Mouse (Mus musculus) midbrain, embryonic 13.5 days (tissue): ENCODE measurements around the gene Smad9. TPM values are rescaled to one million over a fixed set of nuclear protein-coding genes. Genes with fewer than 3 reads are reported as not detected.

Experiments used
- ATAC-seq: fragments of 200-750 bp; cut with Nextera tagmentation; 2 replicates; pipeline ENCODE4 v1.8.0; 2017; ENCODE audit warnings: mild to moderate bottlenecking, moderate TSS enrichment, moderate library complexity
- H3K27ac ChIP-seq: fragments of 300-500 bp; sonication (generic); 2 replicates; pipeline ENCODE4 v1.5.1; 2015; ENCODE audit warnings: inconsistent platforms, mild to moderate bottlenecking, moderate library complexity
- H3K27me3 ChIP-seq: fragments of 300-500 bp; sonication (generic); 2 replicates; pipeline ENCODE4 v1.6.1; 2015; ENCODE audit warnings: mild to moderate bottlenecking, inconsistent platforms
- H3K36me3 ChIP-seq: fragments of 300-500 bp; sonication (generic); 2 replicates; pipeline ENCODE4 v1.6.1; 2015; ENCODE audit warnings: mild to moderate bottlenecking, inconsistent platforms
- H3K4me1 ChIP-seq: fragments of 300-500 bp; sonication (generic); replicated peaks from 2 replicates; pipeline ENCODE4 v1.6.1; 2015; ENCODE audit warnings: inconsistent platforms
- H3K4me2 ChIP-seq: fragments of 300-500 bp; sonication (generic); replicated peaks from 2 replicates; pipeline ENCODE4 v1.6.1; 2015; ENCODE audit warnings: moderate library complexity, mild to moderate bottlenecking, inconsistent platforms
- H3K4me3 ChIP-seq: fragments of 300-500 bp; sonication (generic); replicated peaks from 2 replicates; pipeline ENCODE4 v1.5.1; 2015; ENCODE audit warnings: mild to moderate bottlenecking, inconsistent platforms
- H3K9ac ChIP-seq: fragments of 300-500 bp; sonication (generic); replicated peaks from 2 replicates; pipeline ENCODE4 v1.6.1; 2015; ENCODE audit warnings: mild to moderate bottlenecking, inconsistent platforms
- H3K9me3 ChIP-seq: fragments of 300-500 bp; sonication (generic); 2 replicates; pipeline ENCODE4 v1.6.1; 2016; ENCODE audit warnings: mild to moderate bottlenecking, inconsistent platforms
- WGBS: fragments of 180-500 bp; shearing (Covaris S2); methylation state at CpG from one replicate; pipeline ENCODE4 v1.1.7; 2015; 5-methylcytosine and 5-hydroxymethylcytosine counted together
- polyA plus RNA-seq: library from polyadenylated mRNA; unstranded; fragments of >200 nt; fragmentation: Nextera tagmentation; extraction: Ambion mirVana; gene quantifications from 2 replicates; pipeline ENCODE4 v1.2.1, GENCODE M21; 2015

Gene Smad9
- polyA plus RNA-seq, 1 experiment from 2014 or later, result 0.15 TPM

DNA sequence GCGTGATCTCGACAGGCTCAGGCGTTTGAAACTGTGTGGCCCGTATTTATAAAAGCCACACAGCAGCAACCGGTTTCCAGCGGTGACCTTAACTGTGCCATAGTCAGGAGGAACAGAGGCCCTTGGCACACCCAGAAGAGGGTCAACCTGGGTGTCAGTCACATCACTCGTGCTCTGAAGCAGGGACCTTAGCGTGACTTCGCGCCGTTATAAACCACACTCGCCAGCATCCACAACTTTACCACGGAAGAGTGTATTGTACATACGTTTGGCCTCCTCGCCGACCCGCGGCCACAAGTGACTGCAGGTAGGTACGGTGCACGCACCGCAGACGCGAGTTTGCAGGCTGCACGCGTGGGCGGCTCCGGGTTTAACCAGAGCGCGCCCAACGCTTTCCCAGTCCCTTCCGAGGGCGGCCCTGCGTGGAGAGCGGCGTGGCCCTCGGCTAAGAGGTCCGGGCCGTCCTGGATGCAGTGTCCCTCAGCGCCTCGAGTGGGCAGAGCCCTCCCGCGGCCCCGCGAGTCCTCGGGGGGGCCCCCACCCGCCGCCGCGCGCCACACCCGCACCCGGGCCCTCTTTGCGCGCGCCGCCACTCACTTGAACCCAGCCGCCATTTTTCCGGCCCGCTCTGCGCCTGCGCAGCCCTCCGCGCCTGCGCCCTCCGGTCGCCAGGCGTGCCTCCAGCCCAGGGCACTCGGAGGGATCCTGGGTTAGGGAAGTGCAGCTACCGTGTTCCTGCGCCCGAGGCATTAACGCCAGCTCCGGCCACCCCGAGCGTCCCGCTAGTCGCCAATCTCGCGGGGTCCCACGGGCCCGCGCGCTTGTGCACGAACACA, 20.8 kb upstream of the Smad9 start:
- Histone ChIP-seq H3K27me3 (no peaks in the 10 kb centered on the region), H3K9ac (peak overlapping the region; percentile 91), H3K9me3 (no peaks in the 10 kb centered on the region), H3K4me1 (peaks cover 15% of the 10 kb centered on the region), H3K4me3 (peak overlapping the region; percentile 70), H3K4me2 (peak overlapping the region; percentile 94), H3K27ac (peak overlapping the region; percentile 99), H3K36me3 (peaks cover 44% of the 10 kb centered on the region)
- peak; percentile 96 for ATAC-seq
- WGBS, result under 1% methylated on average over 82 of the region's 84 CpGs

DNA sequence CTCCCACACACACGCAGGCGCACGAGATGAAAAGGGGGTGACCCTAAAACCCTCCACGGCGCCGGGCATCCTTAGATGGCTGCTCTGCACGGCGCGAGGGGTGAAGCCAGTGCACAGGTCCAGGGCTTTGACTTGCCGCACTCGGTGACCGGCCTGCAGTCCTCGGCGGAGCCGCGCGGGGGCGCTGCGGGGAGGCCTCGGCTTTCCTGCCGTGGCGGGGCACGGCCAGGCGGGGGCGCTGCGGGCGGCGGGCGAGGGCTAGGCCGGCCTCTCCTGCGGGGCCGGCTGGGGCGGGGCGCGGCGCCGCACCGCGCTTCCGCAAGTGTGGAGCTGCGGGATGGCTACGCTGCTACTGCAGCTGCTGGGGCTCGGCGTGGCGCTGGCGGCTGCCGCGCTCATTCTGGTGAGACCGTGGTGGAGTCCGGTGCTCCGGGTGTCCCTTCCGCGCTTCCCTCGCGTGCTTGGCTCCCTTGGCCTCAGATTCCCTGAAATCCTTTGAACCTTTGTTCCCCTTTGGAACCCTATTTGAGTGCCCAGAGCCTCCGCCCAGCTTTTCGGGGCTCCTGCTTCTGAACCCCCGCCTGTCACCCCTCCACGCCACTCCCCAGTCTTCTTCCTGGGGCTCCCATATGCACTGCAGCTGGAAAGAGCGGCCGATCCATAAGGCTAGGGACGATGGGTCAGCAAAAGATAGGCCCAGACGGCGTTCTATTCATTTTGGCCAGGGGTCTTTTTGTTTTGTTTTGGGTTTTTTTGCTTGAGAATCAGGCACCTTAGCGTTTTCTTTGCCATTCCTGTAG, 19.9 kb upstream of the Smad9 start, which contains the start of the genes Exosc8 and Alg5:
TSS of gene Exosc8 (minus strand) at position 147 of the 800 bp plus-strand sequence.
TSS of gene Alg5 (plus strand) at position 293 of the 800 bp plus-strand sequence.
- H3K27me3 ChIP-seq, result no peaks in the 10 kb centered on the region
- H3K9ac ChIP-seq, result peak within 1 kb of the TSS; percentile 91
- H3K27ac ChIP-seq, result peak within 1 kb of the TSS; percentile 99
- H3K4me2 ChIP-seq, result peak within 1 kb of the TSS; percentile 94
- ATAC-seq, result peak; percentile 96
- no peaks in the 10 kb centered on the region for H3K9me3 ChIP-seq
- H3K4me3 ChIP-seq, result peak within 1 kb of the TSS; percentile 70
- peaks cover 15% of the 10 kb centered on the region for H3K4me1 ChIP-seq
- WGBS, result under 1% methylated on average over 51 of the region's 65 CpGs
- H3K36me3 ChIP-seq, result peaks cover 39% of the 10 kb centered on the region

DNA sequence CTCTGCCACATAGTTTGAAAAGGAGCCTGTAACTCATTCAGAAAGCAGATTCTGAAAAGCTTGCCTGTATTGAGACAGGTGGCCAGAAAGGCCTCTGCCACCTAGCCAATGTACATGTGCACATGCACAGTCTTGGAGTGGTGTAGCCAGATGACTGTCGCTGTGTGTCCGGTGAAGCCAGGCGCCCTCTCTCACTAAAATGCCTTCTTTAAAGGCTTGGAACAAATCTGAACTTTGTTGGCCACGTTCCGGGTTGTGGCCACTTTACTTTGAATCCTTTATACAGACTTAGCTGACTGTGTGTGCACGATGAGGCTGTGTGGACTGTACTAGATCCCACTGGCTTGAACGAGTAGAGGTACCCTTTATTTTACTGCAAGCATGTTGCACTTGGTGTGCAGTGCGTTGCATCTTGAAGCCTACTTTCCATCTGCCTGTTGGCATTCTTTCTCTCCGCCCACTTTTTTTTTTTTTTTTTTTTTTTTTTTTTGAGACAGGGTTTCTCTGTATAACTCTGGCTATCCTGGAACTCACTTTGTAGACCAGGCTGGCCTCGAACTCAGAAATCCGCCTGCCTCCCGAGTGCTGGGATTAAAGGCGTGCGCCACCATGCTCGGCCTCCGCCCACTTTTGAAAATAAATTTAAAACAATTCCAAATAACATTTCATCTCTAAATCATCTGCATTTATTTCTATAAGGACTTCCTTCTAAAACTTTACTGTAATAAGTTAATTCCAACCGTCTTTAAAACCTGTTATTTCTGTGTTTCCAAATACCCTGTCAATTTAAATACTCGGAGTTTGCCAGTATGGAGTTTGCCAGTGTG, 19.1 kb upstream of the Smad9 start:
- H3K9ac ChIP-seq, result peak overlapping the region; percentile 91
- H3K4me3 ChIP-seq, result peak overlapping the region; percentile 70
- H3K27ac ChIP-seq, result peak overlapping the region; percentile 99
- no peak for ATAC-seq
- no peaks in the 10 kb centered on the region for H3K27me3 ChIP-seq
- peaks cover 39% of the 10 kb centered on the region for H3K36me3 ChIP-seq
- 56% methylated on average over 18 of the region's 18 CpGs for WGBS
- peaks cover 15% of the 10 kb centered on the region for H3K4me1 ChIP-seq
- H3K9me3 ChIP-seq, result no peaks in the 10 kb centered on the region
- H3K4me2 ChIP-seq, result peak overlapping the region; percentile 94

DNA sequence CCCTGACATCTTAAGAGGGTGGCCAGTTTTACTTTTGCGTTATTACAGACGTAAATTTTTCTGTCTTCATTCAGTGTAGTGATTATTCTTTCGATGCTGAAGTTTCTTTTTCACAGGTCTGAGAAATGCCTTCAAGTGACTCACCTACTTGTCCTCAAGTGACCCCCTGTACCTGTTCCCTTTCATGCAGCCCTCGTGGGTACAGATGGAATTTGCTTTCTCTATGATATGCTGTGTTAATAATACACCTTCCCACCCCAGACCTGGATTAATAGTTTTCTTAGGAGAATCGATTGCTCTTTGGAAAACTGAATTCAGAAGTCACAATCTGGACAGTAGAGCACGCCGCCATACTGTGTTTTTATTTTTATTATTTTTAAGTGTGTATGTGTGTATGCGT, 18.1 kb upstream of the Smad9 start:
- H3K4me3 ChIP-seq, result no peak overlapping the region
- H3K27ac ChIP-seq, result no peak overlapping the region
- WGBS, result 98% methylated on average over 8 of the region's 8 CpGs
- no peak overlapping the region for H3K9ac ChIP-seq
- no peaks in the 10 kb centered on the region for H3K9me3 ChIP-seq
- H3K27me3 ChIP-seq, result no peaks in the 10 kb centered on the region
- H3K36me3 ChIP-seq, result peaks cover 40% of the 10 kb centered on the region
- H3K4me2 ChIP-seq, result no peak overlapping the region
- peaks cover 15% of the 10 kb centered on the region for H3K4me1 ChIP-seq
- no peak for ATAC-seq

DNA sequence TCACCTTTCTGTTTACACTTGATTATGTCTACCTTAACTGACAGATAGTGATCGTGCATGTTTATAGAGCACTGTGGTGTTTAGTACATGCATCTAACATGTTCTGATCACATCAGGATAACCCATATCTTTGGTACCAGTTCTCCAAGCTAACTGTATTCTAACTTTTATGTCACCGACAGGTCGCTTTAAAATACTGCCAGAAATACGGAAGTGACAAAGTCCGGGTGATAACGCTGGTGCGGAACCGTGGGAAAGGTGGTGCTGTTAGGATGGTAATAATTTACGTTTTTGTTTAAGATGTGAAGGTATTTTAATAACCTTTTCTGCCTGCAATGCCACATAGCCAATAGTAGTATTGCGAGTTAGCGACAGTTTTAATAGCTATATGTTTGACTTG, 13.4 kb upstream of the Smad9 start:
- H3K9me3 ChIP-seq, result no peaks in the 10 kb centered on the region
- H3K4me1 ChIP-seq, result no peaks in the 10 kb centered on the region; the same call in 1 of the 2 replicates
- peaks cover 86% of the 10 kb centered on the region for H3K36me3 ChIP-seq
- H3K4me3 ChIP-seq, result no peak overlapping the region
- no peak overlapping the region for H3K4me2 ChIP-seq
- no peak overlapping the region for H3K27ac ChIP-seq
- H3K9ac ChIP-seq, result no peak overlapping the region
- 97% methylated on average over 11 of the region's 11 CpGs for WGBS
- no peak for ATAC-seq
- no peaks in the 10 kb centered on the region for H3K27me3 ChIP-seq

DNA sequence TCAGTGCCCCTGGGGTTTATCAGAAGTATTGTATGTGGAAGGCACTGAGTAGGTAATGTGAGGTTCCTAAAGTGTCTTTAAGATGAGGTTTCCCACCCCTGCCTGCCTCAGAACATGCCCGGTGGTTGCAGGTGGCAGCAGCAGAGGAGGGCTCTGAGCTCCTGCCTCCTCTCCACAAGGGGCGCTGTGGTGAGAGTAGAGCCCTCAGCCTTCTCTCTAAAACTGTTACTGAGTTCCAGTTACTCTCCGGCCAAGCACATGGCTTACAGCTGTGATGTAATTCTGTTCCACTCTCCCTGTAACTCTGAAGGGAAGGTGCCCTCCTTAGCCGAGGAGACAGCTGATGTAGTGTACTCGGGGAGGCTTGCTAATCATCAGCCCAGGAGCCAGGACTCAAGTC, 9.6 kb upstream of the Smad9 start:
- 64% methylated on average over 5 of the region's 5 CpGs for WGBS
- ATAC-seq, result 0 out of 2 replicates have a peak, but pooled peaks have one; percentile 43

DNA sequence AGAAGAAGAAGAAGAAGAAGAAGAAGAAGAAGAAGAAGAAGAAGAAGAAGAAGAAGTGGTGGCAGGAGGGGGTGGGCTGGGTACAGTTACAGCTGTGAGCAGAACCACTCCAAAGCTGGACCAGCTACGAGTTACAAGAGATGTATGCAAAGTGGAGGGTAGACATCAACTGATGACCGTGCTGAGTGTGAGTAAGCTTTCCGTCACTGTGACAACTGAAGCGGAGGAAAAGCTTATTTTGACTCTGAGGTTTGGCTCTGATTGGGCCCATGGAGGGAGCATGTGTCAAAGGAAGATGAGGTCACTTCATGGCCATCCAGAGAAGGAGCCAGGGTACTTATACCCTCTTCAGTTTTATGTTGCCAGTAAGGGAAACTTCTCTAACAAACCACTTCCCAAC, 2.0 kb upstream of the Smad9 start:
- 77% methylated on average over 4 of the region's 4 CpGs for WGBS
- H3K4me1 ChIP-seq, result peaks cover 19% of the 10 kb centered on the region
- H3K9me3 ChIP-seq, result no peaks in the 10 kb centered on the region
- no peak overlapping the region for H3K4me3 ChIP-seq
- no peak overlapping the region for H3K9ac ChIP-seq
- H3K27ac ChIP-seq, result no peak overlapping the region
- peaks cover 32% of the 10 kb centered on the region for H3K27me3 ChIP-seq
- no peak overlapping the region for H3K4me2 ChIP-seq
- H3K36me3 ChIP-seq, result peaks cover 40% of the 10 kb centered on the region
- ATAC-seq, result no peak

More for the DNA sequence above, 9.6 kb upstream of the Smad9 start:
- no peak overlapping the region for H3K27ac ChIP-seq
- H3K4me3 ChIP-seq, result no peak overlapping the region
- no peak overlapping the region for H3K9ac ChIP-seq
- no peak overlapping the region for H3K4me2 ChIP-seq
- no peaks in the 10 kb centered on the region for H3K9me3 ChIP-seq
- H3K4me1 ChIP-seq, result no peaks in the 10 kb centered on the region
- H3K27me3 ChIP-seq, result no peaks in the 10 kb centered on the region
- H3K36me3 ChIP-seq, result peaks cover 100% of the 10 kb centered on the region

DNA sequence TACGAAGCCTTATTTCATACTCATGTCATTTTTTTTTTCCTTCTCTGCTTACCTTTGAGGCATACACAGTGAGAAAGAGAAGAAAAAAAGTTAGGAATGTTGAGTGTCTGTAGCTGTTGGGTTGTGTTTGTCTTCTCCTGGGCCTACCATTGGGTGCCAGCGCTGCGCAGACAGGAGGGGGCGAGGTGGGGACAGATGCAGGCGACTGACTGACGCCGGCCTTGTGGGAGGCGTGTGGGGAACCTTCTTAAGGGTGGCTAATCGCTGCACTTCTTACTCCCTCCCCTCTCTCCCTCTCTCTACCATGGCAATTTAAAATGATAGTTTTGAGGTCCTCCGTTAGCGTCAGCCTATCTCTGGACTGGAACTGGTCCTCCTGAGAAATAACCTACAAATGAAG, 676 bp downstream of the Smad9 start:
- ATAC-seq, result no peak
- Histone ChIP-seq H3K27me3 (peaks cover 32% of the 10 kb centered on the region), H3K36me3 (peaks cover 14% of the 10 kb centered on the region), H3K4me2 (peak overlapping the region; percentile 98), H3K9me3 (no peaks in the 10 kb centered on the region), H3K27ac (no peak overlapping the region), H3K4me3 (peak overlapping the region; percentile 54), H3K4me1 (peaks cover 19% of the 10 kb centered on the region), H3K9ac (peak overlapping the region; percentile 66)
- 2% methylated on average over 11 of the region's 11 CpGs for WGBS

DNA sequence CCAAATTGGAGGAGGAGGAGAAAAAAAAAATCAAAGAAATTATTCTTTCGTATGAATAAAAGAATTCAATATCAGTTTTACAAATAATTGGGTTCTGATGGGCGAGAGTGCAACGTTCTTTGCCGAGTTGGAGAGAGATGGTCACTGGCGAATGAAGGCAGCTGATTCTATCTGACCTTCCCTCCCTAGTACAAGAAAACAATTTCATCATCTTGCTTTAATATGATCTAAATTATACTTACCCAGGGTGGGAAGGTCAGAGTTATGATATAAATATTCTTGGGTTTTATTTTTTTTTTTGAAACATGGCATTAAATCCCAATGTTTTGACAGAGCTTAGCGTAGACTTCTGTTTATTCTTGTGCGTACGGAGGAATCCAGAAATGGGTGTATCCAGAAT, 2.1 kb downstream of the Smad9 start:
- no peak overlapping the region for H3K4me3 ChIP-seq
- no peaks in the 10 kb centered on the region for H3K9me3 ChIP-seq
- H3K4me1 ChIP-seq, result peaks cover 19% of the 10 kb centered on the region
- H3K27me3 ChIP-seq, result peaks cover 32% of the 10 kb centered on the region
- no peak overlapping the region for H3K9ac ChIP-seq
- 87% methylated on average over 8 of the region's 8 CpGs for WGBS
- no peak for ATAC-seq
- no peak overlapping the region for H3K27ac ChIP-seq
- H3K36me3 ChIP-seq, result 0 out of 2 replicates have a peak, but pooled peaks cover under 1% of the 10 kb centered on the region
- H3K4me2 ChIP-seq, result no peak overlapping the region

DNA sequence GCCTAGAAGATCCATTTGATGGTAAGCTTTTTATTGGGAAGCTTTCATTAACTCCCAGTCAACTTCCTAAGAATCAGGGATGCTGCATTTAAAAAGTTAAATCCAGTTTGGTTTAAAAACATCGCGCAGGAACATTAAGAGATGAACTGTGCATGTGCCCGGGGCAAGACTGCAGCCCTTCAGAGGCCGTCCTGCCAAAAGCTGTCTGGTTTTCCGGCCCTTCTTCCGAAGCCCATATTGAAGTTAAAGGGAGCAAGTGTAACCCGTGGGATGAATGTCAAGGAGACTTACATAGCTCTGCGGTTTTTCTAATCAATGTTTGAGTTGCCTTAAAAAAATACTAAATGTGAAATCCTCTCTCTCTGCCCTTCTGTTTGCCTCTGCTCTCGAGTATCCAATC, 3.8 kb downstream of the Smad9 start:
- H3K27me3 ChIP-seq, result peaks cover 31% of the 10 kb centered on the region
- no peak overlapping the region for H3K27ac ChIP-seq
- H3K4me2 ChIP-seq, result no peak overlapping the region
- H3K4me3 ChIP-seq, result no peak overlapping the region
- 79% methylated on average over 9 of the region's 9 CpGs for WGBS
- no peak overlapping the region for H3K9ac ChIP-seq
- no peaks in the 10 kb centered on the region for H3K9me3 ChIP-seq
- H3K4me1 ChIP-seq, result peaks cover 19% of the 10 kb centered on the region
- ATAC-seq, result no peak
- no peaks in the 10 kb centered on the region for H3K36me3 ChIP-seq

DNA sequence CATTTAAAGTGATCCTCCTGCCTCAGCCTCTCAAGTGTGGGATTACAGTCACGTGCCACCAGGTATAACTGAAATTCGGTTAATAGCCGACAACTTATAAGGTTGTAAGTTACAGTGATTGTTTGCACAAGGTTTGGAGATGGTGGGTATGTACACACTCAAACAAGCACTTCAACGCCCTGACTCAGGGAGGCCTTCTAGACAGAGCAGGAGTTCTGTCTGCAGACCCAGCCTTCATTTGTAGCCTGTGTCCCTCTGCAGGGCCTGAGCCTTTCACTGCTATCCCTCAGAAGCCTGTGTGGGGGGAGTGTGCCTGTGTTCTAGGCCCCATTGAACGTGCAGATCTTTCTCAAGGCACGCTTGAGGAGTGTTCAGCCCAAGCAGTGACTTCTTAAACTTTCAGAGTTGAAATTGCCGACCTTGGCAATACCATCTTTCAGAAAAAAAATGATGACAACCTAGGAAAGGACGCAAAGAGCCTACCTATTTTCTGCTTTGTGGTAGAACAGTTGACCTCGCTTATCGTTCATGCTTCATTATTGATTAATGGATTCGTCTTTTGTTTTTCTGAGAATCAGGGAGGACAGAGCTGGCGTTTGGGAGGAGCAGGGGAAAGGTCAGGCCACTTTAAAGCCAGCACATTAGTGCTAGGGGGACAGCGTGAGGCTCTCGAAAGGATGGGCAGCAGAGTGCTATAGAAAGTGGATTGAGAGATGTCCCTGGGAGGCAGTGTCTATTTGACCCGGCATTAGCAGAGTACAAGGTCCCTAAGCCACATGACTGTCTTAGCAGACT, 5.1 kb downstream of the Smad9 start:
- H3K9ac ChIP-seq, result no peak overlapping the region
- 52% methylated on average over 15 of the region's 15 CpGs for WGBS

More for the DNA sequence above, 5.1 kb downstream of the Smad9 start:
- Histone ChIP-seq H3K27me3 (peaks cover 19% of the 10 kb centered on the region), H3K36me3 (no peaks in the 10 kb centered on the region), H3K4me2 (no peak overlapping the region), H3K4me1 (peaks cover 14% of the 10 kb centered on the region), H3K9me3 (no peaks in the 10 kb centered on the region), H3K4me3 (no peak overlapping the region), H3K27ac (no peak overlapping the region)
- no peak for ATAC-seq
